Mouse (Mus musculus) heart, embryonic 12.5 days (tissue): ENCODE measurements at regions not wholly inside any gene's neighbourhood (a gene's known extent, or its start where the extent isn't known, plus 50 kb on each side); places are given as distances from the start of the nearest gene placed in this dataset.
A peak's percentile ranks its signal among the peaks of the same experiment; 100 is the strongest.

Experiments
- ATAC-seq: fragments of 200-750 bp; cut with Nextera tagmentation; 2 replicates; pipeline ENCODE4 v1.8.0; 2017; ENCODE audit warnings: moderate TSS enrichment, moderate library complexity; ENCODE audit not compliant: insufficient number of reproducible peaks, low FRiP score
- H3K27ac ChIP-seq: fragments of 300-500 bp; sonication (generic); 2 replicates; pipeline ENCODE4 v1.5.1; 2016; ENCODE audit warnings: mild to moderate bottlenecking, moderate library complexity; ENCODE audit not compliant: poor library complexity, severe bottlenecking
- H3K27me3 ChIP-seq: fragments of 300-500 bp; sonication (generic); replicated peaks from 2 replicates; pipeline ENCODE4 v1.6.1; 2016; ENCODE audit warnings: mild to moderate bottlenecking, moderate library complexity
- H3K36me3 ChIP-seq: fragments of 300-500 bp; sonication (generic); 2 replicates; pipeline ENCODE4 v1.6.1; 2016; ENCODE audit warnings: mild to moderate bottlenecking, moderate library complexity
- H3K4me1 ChIP-seq: fragments of 300-500 bp; sonication (generic); replicated peaks from 2 replicates; pipeline ENCODE4 v1.6.1; 2016; ENCODE audit warnings: mild to moderate bottlenecking
- H3K4me2 ChIP-seq: fragments of 300-500 bp; sonication (generic); 2 replicates; pipeline ENCODE4 v1.6.1; 2016; ENCODE audit warnings: mild to moderate bottlenecking, moderate library complexity
- H3K4me3 ChIP-seq: fragments of 300-500 bp; sonication (generic); 2 replicates; pipeline ENCODE4 v1.5.1; 2016; ENCODE audit warnings: mild to moderate bottlenecking
- H3K9ac ChIP-seq: fragments of 300-500 bp; sonication (generic); 2 replicates; pipeline ENCODE4 v1.6.1; 2016; ENCODE audit warnings: mild to moderate bottlenecking, moderate library complexity
- H3K9me3 ChIP-seq: fragments of 300-500 bp; sonication (generic); replicated peaks from 2 replicates; pipeline ENCODE4 v1.6.1; 2016; ENCODE audit warnings: mild to moderate bottlenecking, moderate library complexity
- WGBS: fragments of 180-500 bp; shearing (Covaris S2); methylation state at CpG from one replicate; pipeline ENCODE4 v1.1.7; 2016; 5-methylcytosine and 5-hydroxymethylcytosine counted together

DNA sequence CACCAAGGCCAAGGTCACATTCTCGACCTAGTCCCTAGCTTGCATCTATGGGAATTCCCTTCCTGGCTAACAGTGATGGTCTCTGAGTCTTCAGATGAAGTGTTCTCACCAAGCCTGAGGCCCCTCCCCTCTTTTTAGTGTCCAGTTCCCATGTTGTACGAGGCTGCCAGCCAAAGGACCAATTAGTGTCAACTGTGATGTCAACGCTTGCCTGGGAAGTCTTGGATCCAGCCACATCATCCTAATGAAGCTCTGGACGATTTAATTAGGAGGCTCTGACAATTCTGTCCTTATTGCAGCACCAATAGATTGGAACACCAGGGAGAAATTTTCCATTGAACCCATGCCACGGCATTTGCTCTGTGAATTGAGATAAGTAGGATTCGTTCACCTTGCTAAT is 202.4 kb upstream of the Gm6657 start:
- Histone ChIP-seq H3K4me1 (0 out of 2 replicates have a peak, but pooled peaks cover 6% of the 10 kb centered on the region), H3K4me2 (no peak overlapping the region), H3K36me3 (no peaks in the 10 kb centered on the region), H3K9me3 (no peaks in the 10 kb centered on the region), H3K4me3 (no peak overlapping the region), H3K9ac (no peak overlapping the region), H3K27ac (no peak overlapping the region), H3K27me3 (no peaks in the 10 kb centered on the region)
- ATAC-seq = no peak
- WGBS = 61% methylated on average over 6 of the region's 6 CpGs

DNA sequence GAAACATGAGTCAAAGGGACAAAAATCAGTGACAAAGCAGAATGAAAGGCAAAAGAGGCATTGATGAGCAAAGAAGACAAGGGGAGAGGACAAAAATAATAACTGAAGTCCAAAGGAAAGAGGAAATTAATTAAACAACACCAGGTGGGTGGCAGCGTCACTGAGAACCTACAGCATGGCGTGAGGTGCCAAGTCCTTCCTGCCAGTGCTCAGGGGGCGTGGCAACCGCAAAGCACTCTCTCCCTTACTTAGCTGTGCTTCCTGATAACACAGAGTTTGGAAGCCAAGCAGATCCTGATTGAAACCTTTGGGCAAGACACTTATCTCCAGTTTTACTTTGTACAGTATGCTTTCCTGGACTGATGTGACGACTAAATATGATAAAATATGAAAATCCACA is 199.9 kb upstream of the Gm6657 start:
- ATAC-seq = no peak
- Histone ChIP-seq H3K27ac (no peak overlapping the region), H3K4me1 (0 out of 2 replicates have a peak, but pooled peaks cover 6% of the 10 kb centered on the region), H3K27me3 (no peaks in the 10 kb centered on the region), H3K4me3 (no peak overlapping the region), H3K9ac (no peak overlapping the region), H3K9me3 (no peaks in the 10 kb centered on the region; the same call in 1 of the 2 replicates), H3K4me2 (no peak overlapping the region), H3K36me3 (no peaks in the 10 kb centered on the region)
- WGBS = 55% methylated on average over 5 of the region's 5 CpGs

DNA sequence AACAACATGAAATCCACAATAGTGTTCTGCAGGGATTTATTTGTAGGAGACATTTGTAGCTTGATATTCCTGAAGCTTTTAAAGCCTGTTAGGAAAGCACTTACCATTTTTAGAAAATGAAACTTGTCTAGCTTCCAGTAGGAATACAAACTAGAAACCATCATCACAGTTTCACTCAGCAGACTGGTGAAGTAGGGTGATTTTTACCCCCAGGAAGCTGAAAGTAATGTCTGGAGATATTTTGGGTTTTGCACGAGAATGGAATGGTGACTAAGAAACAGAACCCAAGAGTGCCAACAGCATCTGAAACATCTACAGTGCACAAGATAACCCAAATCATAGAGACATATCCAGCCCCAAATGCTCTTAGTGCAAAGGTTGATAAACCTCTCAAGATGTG is 196.1 kb upstream of the Gm6657 start:
- ATAC-seq = no peak
- Histone ChIP-seq H3K27me3 (no peaks in the 10 kb centered on the region), H3K4me3 (no peak overlapping the region)

DNA sequence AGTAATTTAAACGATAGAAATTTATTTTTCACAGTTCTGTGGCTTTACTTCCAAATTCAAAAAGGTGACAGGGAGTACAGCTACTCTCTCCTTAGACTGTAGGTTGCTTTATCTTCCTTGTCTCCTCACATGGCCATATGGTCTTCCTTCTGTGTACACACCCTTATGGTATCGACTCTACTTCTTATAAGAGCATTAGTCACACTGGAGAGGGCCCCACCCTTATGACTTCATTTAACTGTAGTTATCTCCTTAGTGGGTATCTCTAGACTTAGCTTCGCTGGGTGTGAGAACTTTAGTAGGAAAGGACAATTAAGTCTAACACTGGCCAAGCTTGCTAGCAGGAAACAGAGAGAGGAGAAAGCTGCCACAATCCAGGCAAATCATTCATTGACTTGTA is 193.6 kb upstream of the Gm6657 start:
- Histone ChIP-seq H3K27me3 (no peaks in the 10 kb centered on the region), H3K9ac (no peak overlapping the region), H3K4me1 (no peaks in the 10 kb centered on the region), H3K4me2 (no peak overlapping the region), H3K27ac (no peak overlapping the region), H3K36me3 (no peaks in the 10 kb centered on the region), H3K4me3 (no peak overlapping the region), H3K9me3 (no peaks in the 10 kb centered on the region; the same call in 1 of the 2 replicates)
- WGBS = 70% methylated on average over 3 of the region's 3 CpGs
- no peak for ATAC-seq

More for the DNA sequence above, 196.1 kb upstream of the Gm6657 start:
- Histone ChIP-seq H3K4me1 (0 out of 2 replicates have a peak, but pooled peaks cover 6% of the 10 kb centered on the region), H3K4me2 (no peak overlapping the region), H3K9ac (no peak overlapping the region), H3K27ac (no peak overlapping the region), H3K36me3 (no peaks in the 10 kb centered on the region), H3K9me3 (no peaks in the 10 kb centered on the region; the same call in 1 of the 2 replicates)
- WGBS = 65% methylated on average over 1 of the region's 1 CpGs

DNA sequence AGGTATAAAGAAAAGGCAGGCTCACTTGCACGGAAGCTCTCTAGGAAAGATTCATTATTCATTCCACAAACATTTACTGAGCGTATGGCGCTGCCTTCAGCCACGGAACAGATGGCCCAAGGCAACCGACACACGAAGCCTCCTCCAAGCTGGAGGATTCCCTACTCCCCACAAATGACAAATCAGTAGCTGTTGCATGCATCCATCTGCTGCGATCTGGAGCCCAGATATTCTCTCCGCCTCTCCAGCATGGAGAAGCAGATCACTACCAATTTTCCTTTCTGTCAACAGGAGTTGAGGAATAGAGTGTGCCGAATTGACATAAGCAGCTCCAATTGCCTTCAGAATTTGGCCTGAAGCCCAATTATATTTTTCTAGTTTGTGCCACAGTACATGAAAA is 192.2 kb upstream of the Gm6657 start:
- Histone ChIP-seq H3K27ac (no peak overlapping the region), H3K9me3 (no peaks in the 10 kb centered on the region; the same call in 1 of the 2 replicates), H3K4me3 (no peak overlapping the region), H3K4me1 (no peaks in the 10 kb centered on the region), H3K4me2 (no peak overlapping the region), H3K36me3 (no peaks in the 10 kb centered on the region), H3K9ac (no peak overlapping the region), H3K27me3 (no peaks in the 10 kb centered on the region)
- no peak for ATAC-seq
- 86% methylated on average over 9 of the region's 9 CpGs for WGBS

DNA sequence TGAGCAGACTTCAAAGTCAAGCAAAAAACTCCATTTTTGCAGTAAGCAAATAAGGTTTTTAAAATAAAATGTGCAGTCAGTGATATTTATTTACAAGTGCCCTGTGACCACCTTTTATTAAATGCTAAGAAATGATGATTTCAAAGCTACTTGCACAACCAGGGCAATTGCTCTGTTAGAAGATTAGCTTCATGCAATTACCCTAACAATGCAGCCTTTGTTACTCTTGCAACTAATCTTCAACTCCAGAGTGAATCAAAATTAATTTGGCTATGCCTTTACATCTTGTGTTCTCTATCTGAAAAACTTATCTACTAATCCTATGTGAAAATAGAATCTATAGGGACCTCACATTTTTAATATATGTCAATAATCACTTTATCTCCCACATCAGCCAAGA is 160.3 kb upstream of the Gm6657 start:
- Histone ChIP-seq H3K4me1 (no peaks in the 10 kb centered on the region), H3K27me3 (no peaks in the 10 kb centered on the region), H3K4me2 (no peak overlapping the region), H3K9me3 (no peaks in the 10 kb centered on the region), H3K9ac (no peak overlapping the region), H3K4me3 (no peak overlapping the region), H3K36me3 (no peaks in the 10 kb centered on the region), H3K27ac (no peak overlapping the region)
- ATAC-seq = no peak

DNA sequence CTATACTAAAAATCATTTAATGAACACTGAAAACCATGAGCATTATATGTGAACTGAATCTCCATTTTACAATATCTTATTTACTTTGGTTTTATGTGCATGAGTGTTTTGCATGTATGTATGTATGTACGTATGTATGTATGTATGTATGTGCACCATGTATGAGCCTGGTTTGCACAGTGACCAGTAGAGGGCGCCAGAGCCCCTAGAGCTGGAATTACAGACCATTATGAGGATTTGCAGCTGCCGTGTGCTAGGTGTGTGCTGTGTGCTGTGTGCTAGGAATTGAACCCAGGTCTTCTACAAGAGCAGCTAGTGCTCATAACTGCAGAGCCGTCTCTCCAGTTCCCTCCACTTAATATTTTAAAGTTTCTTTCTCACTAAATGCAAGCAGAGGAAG is 147.5 kb upstream of the Gm6657 start:
- Histone ChIP-seq H3K9ac (no peak overlapping the region), H3K36me3 (no peaks in the 10 kb centered on the region), H3K27ac (no peak overlapping the region), H3K4me2 (no peak overlapping the region), H3K4me3 (no peak overlapping the region), H3K9me3 (0 out of 2 replicates have a peak, but pooled peaks cover 3% of the 10 kb centered on the region), H3K27me3 (no peaks in the 10 kb centered on the region), H3K4me1 (no peaks in the 10 kb centered on the region)
- 76% methylated on average over 4 of the region's 4 CpGs for WGBS
- ATAC-seq = no peak

DNA sequence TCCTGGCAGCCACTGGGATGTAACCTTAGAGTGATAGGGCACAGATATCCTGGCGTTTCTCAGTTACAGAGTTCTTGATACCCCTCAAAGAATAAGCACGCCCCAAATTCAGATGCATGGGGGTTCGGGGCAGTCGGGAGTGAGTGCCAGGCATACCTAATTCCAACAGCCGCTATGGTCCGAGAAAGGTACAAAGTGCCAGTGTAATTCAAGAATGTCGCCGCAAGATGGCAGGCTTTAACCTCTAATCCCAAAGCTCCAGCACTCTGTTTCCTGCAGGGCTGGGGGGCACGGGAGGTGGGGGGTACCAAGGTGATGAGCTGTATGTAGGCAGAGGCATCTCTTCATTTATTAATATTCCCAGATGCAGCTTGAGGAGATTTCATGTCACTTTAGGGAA is 138.1 kb upstream of the Gm6657 start:
- Histone ChIP-seq H3K9ac (peak overlapping the region; percentile 30; the same call in 1 of the 2 replicates), H3K27me3 (peaks cover 9% of the 10 kb centered on the region; the same call in 1 of the 2 replicates), H3K4me1 (peaks cover 5% of the 10 kb centered on the region; the same call in 1 of the 2 replicates), H3K36me3 (no peaks in the 10 kb centered on the region), H3K9me3 (no peaks in the 10 kb centered on the region), H3K27ac (no peak overlapping the region), H3K4me2 (peak overlapping the region; percentile 53), H3K4me3 (no peak overlapping the region)
- 4% methylated on average over 9 of the region's 9 CpGs for WGBS
- no peak for ATAC-seq

DNA sequence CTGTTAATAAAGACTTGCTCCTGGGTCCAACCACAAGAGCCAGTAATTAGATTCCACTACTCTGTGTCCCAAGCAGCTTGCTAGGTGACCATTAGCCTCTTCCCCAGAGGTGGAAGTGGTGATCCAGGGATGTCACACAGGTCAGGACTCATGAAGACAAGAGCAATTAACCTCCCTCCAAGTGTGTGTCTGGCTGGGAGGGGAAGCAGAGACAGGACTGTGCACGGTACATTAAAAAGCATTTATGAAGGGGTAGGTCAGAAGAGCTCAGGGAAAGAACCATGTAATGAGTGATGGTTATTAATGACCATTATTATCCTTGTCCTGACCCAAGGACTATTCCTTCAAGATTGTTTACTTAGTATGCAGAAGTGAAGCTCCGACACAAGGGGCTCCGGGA is 136.9 kb upstream of the Gm6657 start:
- Histone ChIP-seq H3K4me3 (no peak overlapping the region), H3K4me1 (peaks cover 5% of the 10 kb centered on the region; the same call in 1 of the 2 replicates), H3K36me3 (no peaks in the 10 kb centered on the region), H3K9me3 (no peaks in the 10 kb centered on the region), H3K27ac (no peak overlapping the region), H3K4me2 (no peak overlapping the region), H3K27me3 (peaks cover 9% of the 10 kb centered on the region; the same call in 1 of the 2 replicates), H3K9ac (no peak overlapping the region)
- no peak for ATAC-seq
- WGBS = 72% methylated on average over 3 of the region's 3 CpGs

DNA sequence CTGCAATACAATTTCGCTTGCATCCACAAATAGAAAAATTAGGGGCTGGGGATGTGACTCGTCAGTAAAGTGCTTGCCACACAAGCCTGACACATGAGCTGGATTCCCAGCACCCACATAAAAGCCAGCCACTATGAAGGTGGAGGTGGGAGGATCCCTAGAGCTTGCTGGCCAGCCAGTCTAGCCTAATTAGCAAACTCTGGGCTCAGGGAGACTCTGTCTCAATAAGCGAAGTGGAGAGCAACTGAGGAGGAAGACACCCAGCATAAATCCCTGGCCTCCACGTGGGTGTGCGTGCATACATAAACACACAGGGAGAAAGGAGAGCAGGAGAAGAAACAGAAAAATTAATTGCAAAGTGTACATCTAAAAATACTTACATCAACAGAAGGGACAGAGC is 134.1 kb upstream of the Gm6657 start:
- no peaks in the 10 kb centered on the region for H3K9me3 ChIP-seq
- peaks cover 5% of the 10 kb centered on the region; the same call in 1 of the 2 replicates for H3K4me1 ChIP-seq
- no peak overlapping the region for H3K9ac ChIP-seq
- H3K4me2 ChIP-seq = no peak overlapping the region
- ATAC-seq = no peak
- H3K36me3 ChIP-seq = no peaks in the 10 kb centered on the region
- WGBS = 60% methylated on average over 5 of the region's 5 CpGs
- no peak overlapping the region for H3K4me3 ChIP-seq
- H3K27ac ChIP-seq = no peak overlapping the region
- peaks cover 6% of the 10 kb centered on the region; the same call in 1 of the 2 replicates for H3K27me3 ChIP-seq

DNA sequence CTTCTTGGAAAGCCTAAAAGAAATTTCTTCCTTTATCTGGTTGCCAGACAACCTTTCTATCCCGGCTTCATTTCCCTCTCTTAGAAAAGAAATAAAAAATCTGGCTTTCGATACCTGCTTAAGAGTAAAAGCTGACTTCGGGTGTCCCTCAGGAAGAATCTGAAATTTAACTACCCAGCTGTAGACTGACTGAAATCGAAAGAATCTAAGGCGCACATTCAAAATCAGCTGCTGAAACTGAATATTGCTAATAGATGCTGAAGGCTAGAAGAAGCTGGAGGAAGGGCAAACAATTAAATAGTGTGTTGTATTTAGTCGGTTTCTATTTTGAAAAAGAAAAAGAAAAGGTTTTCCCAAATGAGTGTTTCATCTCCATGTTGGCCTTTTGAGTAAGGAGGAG is 128.0 kb upstream of the Gm6657 start:
- Histone ChIP-seq H3K27me3 (no peaks in the 10 kb centered on the region), H3K4me1 (no peaks in the 10 kb centered on the region), H3K36me3 (no peaks in the 10 kb centered on the region), H3K9ac (no peak overlapping the region), H3K4me2 (no peak overlapping the region), H3K27ac (no peak overlapping the region), H3K9me3 (no peaks in the 10 kb centered on the region), H3K4me3 (no peak overlapping the region)
- ATAC-seq = no peak
- 85% methylated on average over 6 of the region's 6 CpGs for WGBS

DNA sequence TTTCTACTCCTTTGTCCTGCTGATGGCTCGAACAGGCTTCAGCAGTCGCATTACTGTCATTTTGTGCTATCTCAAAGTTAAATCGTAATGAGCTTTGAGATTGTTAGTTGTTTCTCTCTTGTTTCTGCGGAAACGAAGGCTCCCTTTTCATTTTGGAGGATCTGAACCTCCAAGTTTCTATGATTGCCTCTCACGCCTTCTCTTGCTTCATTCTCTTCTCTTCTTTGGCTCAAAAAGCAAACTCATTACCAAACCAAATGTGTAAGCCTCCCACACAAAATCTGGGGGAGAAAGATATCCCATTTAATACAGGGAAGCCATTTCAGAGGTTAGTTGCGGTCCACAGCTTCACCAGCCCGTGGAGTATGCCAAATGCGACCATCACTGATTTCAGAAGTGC is 121.1 kb upstream of the Gm6657 start:
- 80% methylated on average over 9 of the region's 9 CpGs for WGBS
- Histone ChIP-seq H3K36me3 (no peaks in the 10 kb centered on the region), H3K9me3 (no peaks in the 10 kb centered on the region), H3K4me2 (no peak overlapping the region), H3K4me3 (no peak overlapping the region), H3K4me1 (0 out of 2 replicates have a peak, but pooled peaks cover 8% of the 10 kb centered on the region), H3K9ac (no peak overlapping the region), H3K27ac (no peak overlapping the region), H3K27me3 (no peaks in the 10 kb centered on the region)
- ATAC-seq = no peak
